Mouse (Mus musculus) regulatory T cell (primary cell): ENCODE results near the gene Mas1.
"Not testable (repeated sequence)": the region's sequence is repeated elsewhere in the genome, so short reads cannot be mapped to it uniquely, and the experiment has no call there.

Experiments
- in situ Hi-C: fragments of 300-600 bp; cut with MboI, MseI; formaldehyde crosslinking; loops from one replicate; pipeline ENCODE4 v1.15.1; 2025; ENCODE audit warnings: high pct_unique_total_duplicates

Gene Mas1

GRCm38 (mm10) chr17:12868043-12868442 lies at the start of gene Mas1:
Mas1 (minus strand) TSS chr17:12868143.
- in situ Hi-C loops: no loop called here

GRCm38 (mm10) chr17:12916588-12917380 lies 48.8 kb upstream of the Mas1 start:
- in situ Hi-C loops: loop anchor here (10.0 kb wide), 1 partner anchor 768 kb away; no protein-coding TSS in a partner anchor

- in situ Hi-C loops: loop anchor here (10.0 kb wide), 1 partner anchor 769 kb away; no protein-coding TSS in a partner anchor
Observed at GRCm38 (mm10) chr17:12915881-12916583, 48.1 kb upstream of the Mas1 start, which contains the start of gene Mrpl18. Mrpl18 (minus strand) TSS chr17:12916345.

GRCm38 (mm10) chr17:12915488-12915880 lies 47.5 kb upstream of the Mas1 start, which contains the start of gene Tcp1:
Tcp1 (plus strand) TSS chr17:12915701.
- in situ Hi-C loops: loop anchor here (10.0 kb wide), 1 partner anchor 769 kb away; no protein-coding TSS in a partner anchor

- in situ Hi-C loops: loop anchor here (5.0 to 10.0 kb wide), 2 partner anchors 33 to 774 kb away; partner anchors contain the start of gene Mrgprh
Observed at GRCm38 (mm10) chr17:12910391-12910790, 42.4 kb upstream of the Mas1 start.

- in situ Hi-C loops: loop anchor here (5.0 to 10.0 kb wide), 2 partner anchors 32 to 775 kb away; partner anchors contain the start of gene Mrgprh
Observed at GRCm38 (mm10) chr17:12909361-12910280, 41.7 kb upstream of the Mas1 start, which contains the start of gene Pnldc1. Pnldc1 (minus strand) TSS chr17:12910230.

GRCm38 (mm10) chr17:12906436-12906835 lies 38.5 kb upstream of the Mas1 start:
- in situ Hi-C loops: no loop called here

GRCm38 (mm10) chr17:12905810-12906209 lies 37.9 kb upstream of the Mas1 start:
- in situ Hi-C loops: no loop called here

GRCm38 (mm10) chr17:12904349-12904748 lies 36.4 kb upstream of the Mas1 start:
- in situ Hi-C loops: no loop called here

GRCm38 (mm10) chr17:12903372-12904333 lies 35.7 kb upstream of the Mas1 start:
- in situ Hi-C loops: no loop called here

GRCm38 (mm10) chr17:12902291-12902690 lies 34.3 kb upstream of the Mas1 start:
- in situ Hi-C loops: no loop called here

- in situ Hi-C loops: not testable (repeated sequence)
Observed at GRCm38 (mm10) chr17:12898607-12899006, 30.7 kb upstream of the Mas1 start.

- in situ Hi-C loops: no loop called here
Observed at GRCm38 (mm10) chr17:12897674-12898073, 29.7 kb upstream of the Mas1 start.

- in situ Hi-C loops: no loop called here
Observed at GRCm38 (mm10) chr17:12892033-12892432, 24.1 kb upstream of the Mas1 start.

GRCm38 (mm10) chr17:12891054-12891453 lies 23.1 kb upstream of the Mas1 start:
- in situ Hi-C loops: no loop called here

- in situ Hi-C loops: loop anchor here (10.0 kb wide), 1 partner anchor 288 kb away; no protein-coding TSS in a partner anchor
Observed at GRCm38 (mm10) chr17:12887021-12887775, 19.3 kb upstream of the Mas1 start.

GRCm38 (mm10) chr17:12886620-12887019 lies 18.7 kb upstream of the Mas1 start:
- in situ Hi-C loops: loop anchor here (10.0 kb wide), 1 partner anchor 288 kb away; no protein-coding TSS in a partner anchor

GRCm38 (mm10) chr17:12881216-12881615 lies 13.3 kb upstream of the Mas1 start:
- in situ Hi-C loops: loop anchor here (10.0 kb wide), 1 partner anchor 294 kb away; no protein-coding TSS in a partner anchor

- in situ Hi-C loops: loop anchor here (10.0 kb wide), 1 partner anchor 295 kb away; no protein-coding TSS in a partner anchor
Observed at GRCm38 (mm10) chr17:12880178-12880577, 12.2 kb upstream of the Mas1 start.
